Mouse (Mus musculus): Measurements from ENCODE around the gene 9930104L06Rik. TPM values are rescaled to one million over a fixed set of nuclear protein-coding genes. Genes with fewer than 3 reads are reported as not detected.

Gene 9930104L06Rik
- polyA plus RNA-seq (2015; fragmentation: Nextera tagmentation; extraction: Ambion mirVana): 6.2 and 6.9 TPM in 2 replicates

GRCm38 (mm10) chr4:124936613-124937471, at the start of gene 9930104L06Rik:
9930104L06Rik (plus strand) TSS chr4:124937048.

GRCm38 (mm10) chr4:124939211-124939610, 2.4 kb downstream of the 9930104L06Rik start, which contains the start of gene Cdca8:
Cdca8 (minus strand) TSS chr4:124939311.

GRCm38 (mm10) chr4:124985671-124986602, 49.1 kb downstream of the 9930104L06Rik start, which contains the start of gene Rspo1:
Rspo1 (plus strand) TSS chr4:124986430.

Other genes with a start within 250 kb of the 9930104L06Rik start
- 36.1 and 36.7 TPM in 2 replicates for gene Utp11, start 243.4 kb upstream of the 9930104L06Rik start, polyA plus RNA-seq (2015; fragmentation: Nextera tagmentation; extraction: Ambion mirVana)
- 5.1 and 5.9 TPM in 2 replicates for gene Fhl3, start 236.3 kb upstream of the 9930104L06Rik start, polyA plus RNA-seq (2015; fragmentation: Nextera tagmentation; extraction: Ambion mirVana)
- 90.8 and 92.4 TPM in 2 replicates for gene Sf3a3, start 222.3 kb upstream of the 9930104L06Rik start, polyA plus RNA-seq (2015; fragmentation: Nextera tagmentation; extraction: Ambion mirVana)
- gene Inpp5b, start 195.2 kb upstream of the 9930104L06Rik start, polyA plus RNA-seq (2015; fragmentation: Nextera tagmentation; extraction: Ambion mirVana): 36.4 and 38.7 TPM in 2 replicates
- 16.7 and 17.6 TPM in 2 replicates for gene Mtf1, start 134.9 kb upstream of the 9930104L06Rik start, polyA plus RNA-seq (2015; fragmentation: Nextera tagmentation; extraction: Ambion mirVana)
- 23.3 and 24.0 TPM in 2 replicates for gene Yrdc, start 86.4 kb upstream of the 9930104L06Rik start, polyA plus RNA-seq (2015; fragmentation: Nextera tagmentation; extraction: Ambion mirVana)
- gene 1110065P20Rik, start 85.9 kb upstream of the 9930104L06Rik start, polyA plus RNA-seq (2015; fragmentation: Nextera tagmentation; extraction: Ambion mirVana): 26.3 and 30.8 TPM in 2 replicates
- gene Maneal, start 74.9 kb upstream of the 9930104L06Rik start, polyA plus RNA-seq (2015; fragmentation: Nextera tagmentation; extraction: Ambion mirVana): 0.04 and 0.15 TPM in 2 replicates
- not detected in 2 replicates for gene Epha10, start 56.1 kb upstream of the 9930104L06Rik start, polyA plus RNA-seq (2015; fragmentation: Nextera tagmentation; extraction: Ambion mirVana)
- gene Cdca8, start 2.3 kb downstream of the 9930104L06Rik start, polyA plus RNA-seq (2015; fragmentation: Nextera tagmentation; extraction: Ambion mirVana): 126 and 150 TPM in 2 replicates
- gene Rspo1, start 49.4 kb downstream of the 9930104L06Rik start, polyA plus RNA-seq (2015; fragmentation: Nextera tagmentation; extraction: Ambion mirVana): 5.6 and 7.0 TPM in 2 replicates
- 42.9 and 43.2 TPM in 2 replicates for gene Gnl2, start 79.5 kb downstream of the 9930104L06Rik start, polyA plus RNA-seq (2015; fragmentation: Nextera tagmentation; extraction: Ambion mirVana)
- 0.17 TPM in 1 of 2 replicates, not detected in the other for gene Dnali1, start 128.7 kb downstream of the 9930104L06Rik start, polyA plus RNA-seq (2015; fragmentation: Nextera tagmentation; extraction: Ambion mirVana)
- gene Snip1, start 129.6 kb downstream of the 9930104L06Rik start, polyA plus RNA-seq (2015; fragmentation: Nextera tagmentation; extraction: Ambion mirVana): 19.1 and 19.3 TPM in 2 replicates
- gene Meaf6, start 148.1 kb downstream of the 9930104L06Rik start, polyA plus RNA-seq (2015; fragmentation: Nextera tagmentation; extraction: Ambion mirVana): 31.2 and 37.5 TPM in 2 replicates
- gene Zc3h12a, start 190.8 kb downstream of the 9930104L06Rik start, polyA plus RNA-seq (2015; fragmentation: Nextera tagmentation; extraction: Ambion mirVana): 1.2 and 1.3 TPM in 2 replicates